Mouse (Mus musculus): ENCODE results near the gene Stoml3.

Gene Stoml3

DNA sequence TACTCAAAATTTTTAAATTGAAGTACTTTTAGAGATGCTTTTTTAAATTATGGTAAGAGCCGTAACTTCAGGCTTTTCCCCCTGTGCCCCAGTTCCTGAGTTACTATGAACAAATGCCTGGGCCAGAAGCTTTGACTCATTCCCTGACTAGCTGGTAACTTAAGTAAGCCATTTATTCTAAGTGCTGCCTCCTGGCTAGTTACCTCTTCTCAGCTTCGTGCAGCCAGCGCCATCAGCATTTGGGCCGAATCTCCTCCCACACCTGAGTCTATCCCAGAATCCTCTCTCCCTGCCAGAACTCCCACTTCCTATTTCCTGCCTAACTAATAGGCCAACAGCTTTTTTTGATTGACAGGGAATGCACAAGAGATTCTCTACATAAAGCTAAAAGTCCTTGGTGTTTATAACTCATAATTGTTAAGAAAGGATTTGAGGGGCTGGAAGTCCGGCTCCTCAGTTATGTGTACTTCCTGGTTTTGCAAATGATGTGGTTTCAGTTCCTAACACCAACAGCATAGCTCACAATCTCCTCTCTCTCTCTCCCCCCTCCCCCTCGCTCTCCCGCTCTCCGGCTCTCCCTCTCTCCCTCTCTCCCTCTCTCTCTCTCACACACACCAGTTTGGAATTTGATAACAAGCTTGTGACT lies 4.9 kb upstream of the Stoml3 start:
- no peak for DNase-seq

DNA sequence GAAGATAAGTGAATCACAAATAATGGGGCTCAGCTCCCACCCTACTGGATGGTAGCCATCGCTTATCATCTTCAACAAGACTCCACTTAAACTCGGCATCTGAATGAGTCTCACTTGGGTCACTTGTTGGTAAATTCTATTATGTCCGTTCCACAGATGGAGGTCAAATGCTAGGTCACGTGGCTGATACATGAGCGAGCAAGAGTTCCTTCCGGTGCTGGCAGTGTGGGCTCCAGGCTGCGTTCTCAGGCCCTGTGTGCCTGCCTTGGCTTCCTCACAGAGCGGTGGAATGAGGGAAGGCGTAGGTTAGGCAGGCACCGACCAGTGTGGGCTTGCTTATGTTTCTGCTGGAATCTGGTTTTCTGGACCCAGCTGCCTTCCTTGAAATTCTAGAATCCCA lies 1.9 kb upstream of the Stoml3 start:
- no peak for DNase-seq

DNA sequence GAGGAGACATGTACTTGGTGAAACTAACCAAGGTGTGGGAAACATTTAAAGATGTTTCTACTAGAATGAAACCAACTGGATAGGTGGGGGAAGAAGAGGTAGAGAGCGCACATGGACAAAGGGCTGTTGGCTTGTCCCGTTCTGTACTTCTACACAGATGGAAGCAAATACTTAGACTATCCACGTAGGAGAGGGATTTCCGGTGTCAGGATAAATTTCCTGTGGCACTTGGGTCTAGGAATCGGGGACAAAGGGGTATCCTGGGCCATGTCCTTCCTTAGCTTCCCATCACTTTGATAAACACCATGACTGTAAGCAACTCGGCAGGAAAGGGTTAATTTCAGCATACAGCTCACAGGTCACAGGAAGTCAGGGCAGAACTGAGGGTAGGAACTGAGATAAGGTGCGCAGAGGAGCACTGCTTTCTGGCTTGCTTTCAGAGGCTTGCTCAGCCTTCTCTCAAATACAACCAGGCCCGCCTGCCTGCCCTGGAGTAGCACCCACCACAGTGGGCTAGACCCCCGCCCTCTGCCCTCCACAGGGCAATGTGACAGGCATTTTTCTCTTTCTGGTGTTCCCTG lies 1.4 kb upstream of the Stoml3 start:
- no peak for DNase-seq

GRCm38 (mm10) chr3:53498351-53498905 lies 10.0 kb downstream of the Stoml3 start:
- peak; percentile 43 for DNase-seq

DNA sequence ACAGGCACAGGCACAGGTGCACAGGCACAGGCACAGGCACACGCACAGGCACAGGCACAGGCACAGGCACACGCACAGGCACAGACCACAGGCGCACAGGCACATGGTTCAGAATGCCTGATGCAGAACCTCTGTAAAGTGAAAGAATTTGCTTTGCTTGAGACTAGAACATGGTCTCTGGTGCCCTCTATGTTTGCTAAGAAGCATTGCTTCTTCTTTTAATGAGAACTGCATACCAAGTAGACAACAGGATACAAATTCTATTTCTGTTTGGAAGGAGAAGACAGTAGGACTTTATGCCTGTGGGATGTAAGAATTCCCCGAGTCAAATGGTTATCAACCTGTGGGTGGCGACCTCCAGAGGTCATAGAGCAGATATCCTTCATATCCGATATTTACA lies 14.0 kb downstream of the Stoml3 start:
- DNase-seq, result no peak

DNA sequence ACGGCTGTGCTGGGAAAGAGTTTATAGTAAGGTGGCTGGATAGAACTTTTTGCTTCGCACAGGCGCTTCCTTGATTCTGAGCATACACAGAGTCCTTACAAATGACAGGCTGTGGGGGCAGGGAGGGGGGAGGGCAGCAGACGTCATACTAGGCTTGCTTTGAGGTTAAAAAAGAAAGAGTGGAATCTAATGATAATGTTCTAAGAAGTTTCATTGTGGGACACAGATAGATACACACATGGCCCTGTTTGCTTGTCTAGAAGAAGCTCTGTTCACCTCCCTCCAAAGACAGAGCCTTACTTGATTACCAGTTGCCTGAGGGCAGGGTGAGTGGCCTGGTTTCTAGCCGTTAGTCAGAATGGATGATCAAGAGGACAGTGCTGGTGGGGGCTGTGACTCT lies 24.6 kb downstream of the Stoml3 start:
- DNase-seq, result no peak

GRCm38 (mm10) chr3:53514221-53515065 lies 26.0 kb downstream of the Stoml3 start:
- DNase-seq, result no peak

DNA sequence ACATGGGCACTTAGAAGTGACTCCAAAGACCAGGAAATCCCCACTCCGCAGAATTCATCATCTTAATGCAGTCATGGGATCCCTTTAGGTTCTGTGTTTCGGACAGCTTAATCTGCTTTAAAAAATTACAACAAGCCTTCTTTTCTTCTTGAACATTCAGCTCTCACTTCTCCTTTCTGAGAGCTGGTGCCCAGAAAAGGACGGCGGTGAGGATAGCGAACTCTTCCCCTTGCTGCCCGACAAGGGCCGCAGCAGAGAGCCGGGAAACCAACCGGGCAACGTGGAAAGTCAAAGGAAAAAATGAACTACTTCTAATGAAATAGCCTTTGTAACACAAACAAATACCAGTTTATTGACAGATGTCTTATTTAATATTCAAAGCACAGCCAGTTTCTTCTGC lies 34.3 kb downstream of the Stoml3 start:
- no peak for DNase-seq

DNA sequence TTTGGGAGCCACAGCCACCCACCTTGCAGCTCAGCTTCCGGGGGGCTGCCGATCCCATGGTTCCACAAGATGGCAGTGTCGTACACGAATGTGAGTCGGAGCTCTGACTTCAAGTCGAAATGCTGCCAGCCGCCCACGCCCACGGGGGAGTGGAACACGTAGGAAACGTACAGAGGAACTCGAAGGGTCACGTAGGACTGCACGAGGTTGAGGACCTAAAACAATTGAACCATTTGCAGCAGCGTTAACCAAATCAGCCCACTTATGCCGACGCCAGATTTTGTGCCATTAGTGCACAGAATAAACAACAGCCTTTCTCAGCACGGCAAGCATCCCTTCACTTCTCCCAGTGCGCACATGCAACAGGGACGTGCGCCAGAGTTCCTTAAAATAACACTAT lies 37.3 kb downstream of the Stoml3 start:
- DNase-seq, result peak; percentile 68

DNA sequence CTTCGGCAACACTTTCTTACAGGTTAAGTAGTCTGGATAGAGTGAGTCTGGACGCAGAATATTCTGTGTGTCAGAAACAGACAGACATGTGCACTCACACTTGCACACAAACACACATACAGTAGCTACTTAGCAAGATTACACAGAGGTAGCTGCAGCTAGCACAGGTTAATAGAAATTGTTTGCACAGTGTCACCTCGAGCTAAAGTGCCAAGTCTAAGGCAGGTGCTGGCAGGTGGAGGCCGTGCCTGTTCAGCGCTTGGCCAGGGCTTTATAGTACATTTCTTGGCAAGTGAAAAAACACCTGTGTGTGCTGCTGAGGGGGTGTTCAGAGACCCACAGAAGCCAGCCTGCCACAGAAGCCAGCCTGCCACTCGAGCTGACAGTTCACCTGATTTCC lies 41.9 kb downstream of the Stoml3 start:
- DNase-seq, result no peak

DNA sequence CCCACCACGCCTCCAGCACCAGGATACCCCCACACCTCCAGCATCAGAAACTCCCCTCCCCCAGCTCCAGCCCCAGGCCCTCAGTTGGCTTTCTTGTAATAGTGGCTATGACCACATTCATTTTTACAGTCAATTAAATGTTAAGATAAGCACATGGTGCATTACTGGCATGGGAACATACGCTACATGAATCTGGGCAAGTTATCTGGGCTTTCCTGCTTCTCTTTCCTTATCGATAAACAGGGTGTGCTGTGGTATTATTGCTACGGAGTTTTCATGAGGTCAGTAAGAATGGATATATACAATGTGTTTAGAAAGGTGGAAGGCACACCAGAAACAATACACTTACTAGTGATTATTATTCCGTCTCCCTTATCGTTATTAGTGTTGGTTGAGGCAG lies 43.6 kb downstream of the Stoml3 start:
- DNase-seq, result no peak

- DNase-seq, result no peak
Observed at GRCm38 (mm10) chr3:53552691-53553090, 64.2 kb downstream of the Stoml3 start.

- DNase-seq, result peak; percentile 47
Observed at GRCm38 (mm10) chr3:53555031-53555952, 66.8 kb downstream of the Stoml3 start.

DNA sequence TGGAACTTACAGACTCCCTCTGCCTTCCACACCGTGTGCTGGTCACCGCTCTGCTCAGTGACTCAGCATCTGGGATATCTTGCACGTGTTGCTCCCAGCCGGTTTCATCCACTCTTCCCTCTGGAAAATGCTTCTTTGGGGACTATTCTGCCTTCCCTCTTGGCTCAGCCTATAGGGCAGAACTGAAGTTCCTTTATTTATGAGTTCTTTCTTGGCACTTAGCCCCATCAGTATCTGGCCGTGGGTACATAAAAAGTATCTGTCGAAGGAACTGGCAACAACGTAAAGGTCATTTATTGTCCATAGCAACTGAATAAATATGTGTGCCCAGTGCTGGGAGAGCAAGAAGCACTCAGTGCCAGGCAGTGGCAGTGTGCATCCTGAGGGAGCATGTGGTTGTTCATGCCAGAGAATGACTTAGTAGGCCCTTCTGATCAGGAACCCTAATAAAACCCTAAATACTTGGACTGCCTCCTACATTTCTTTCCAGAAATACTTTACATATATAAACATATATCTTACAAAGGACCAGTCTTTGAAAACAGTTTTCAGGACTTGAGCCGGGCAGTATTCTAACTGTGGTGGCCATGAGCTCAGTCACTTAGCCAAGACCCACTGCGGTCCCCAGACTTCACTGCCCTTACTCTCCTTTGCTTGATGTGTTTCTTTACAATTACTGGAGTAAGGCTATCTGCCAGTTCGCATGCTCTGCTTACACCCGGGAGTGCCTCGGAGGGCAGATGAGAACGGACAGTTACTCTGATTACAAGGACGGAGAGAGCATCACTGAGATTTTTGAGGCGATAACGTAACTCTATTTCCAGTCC lies 69.1 kb downstream of the Stoml3 start:
- DNase-seq, result no peak
